Mouse (Mus musculus): ENCODE data around the gene 6430548M08Rik. TPM values are rescaled to one million over a fixed set of nuclear protein-coding genes. Genes with fewer than 3 reads are reported as not detected.

The 6430548M08Rik gene
- total and polyA plus RNA-seq, 2 experiments from 2014 or later, result 33.9 to 66.1 TPM

GRCm38 (mm10) chr8:120135687-120136086 lies 21.7 kb downstream of the 6430548M08Rik start:
- Histone ChIP-seq H3K27ac (no peak overlapping the region), H3K4me3 (ENCODE audit: low read length) (no peak overlapping the region), H3K4me2 (ENCODE audit: low read depth, low read length) (no peak overlapping the region), H3K4me1 (ENCODE audit: insufficient read depth, low read length) (0 out of 2 replicates have a peak, but pooled peaks cover 9% of the 10 kb centered on the region), H3K9me3 (ENCODE audit: low read length) (no peaks in the 10 kb centered on the region), H3K27me3 (ENCODE audit: insufficient read depth, low read length) (no peaks in the 10 kb centered on the region), H3K36me3 (ENCODE audit: insufficient read depth, low read length) (no peaks in the 10 kb centered on the region), H3K9ac (replicated peaks; ENCODE audit: low read length) (no peak overlapping the region)
- no peak for TF ChIP-seq CTCF (IDR thresholded peaks at IDR 0.05; ENCODE audit: low read depth)
- DNase-seq (ENCODE audit: low spot score) (no peak), ATAC-seq (0 out of 2 replicates have a peak, but pooled peaks have one; percentile 10)
- 91% methylated on average over 7 of the region's 7 CpGs for WGBS

DNA sequence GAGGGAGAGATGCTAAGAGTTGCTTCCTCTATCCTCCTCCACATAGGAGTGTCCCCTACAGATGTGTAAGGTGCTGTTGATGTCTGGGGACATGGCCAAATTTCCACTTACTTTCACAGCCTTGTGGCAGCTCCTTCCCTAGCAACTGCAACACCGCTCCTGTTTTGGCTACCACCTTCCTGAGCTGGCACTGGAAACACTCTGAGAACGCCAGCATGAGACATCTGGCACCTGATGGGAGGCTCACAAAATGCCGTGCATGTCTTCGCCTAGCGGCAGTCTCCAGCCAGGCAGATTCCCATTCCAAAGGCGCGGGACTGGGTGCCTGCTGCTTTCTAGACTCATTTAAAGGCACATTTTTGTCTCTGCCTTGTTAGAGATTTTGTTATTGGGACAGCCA lies 22.7 kb downstream of the 6430548M08Rik start:
- DNase-seq (ENCODE audit: low spot score) (peak; percentile 57), ATAC-seq (no peak)
- no peak overlapping the region for H3K9ac ChIP-seq (replicated peaks; ENCODE audit: low read length)
- H3K36me3 ChIP-seq (ENCODE audit: insufficient read depth, low read length), result no peaks in the 10 kb centered on the region
- H3K4me2 ChIP-seq (ENCODE audit: low read depth, low read length), result no peak overlapping the region
- WGBS, result 33% methylated on average over 7 of the region's 7 CpGs
- TF ChIP-seq CTCF (IDR thresholded peaks at IDR 0.05; ENCODE audit: low read depth), result peak; percentile 41
- H3K4me3 ChIP-seq (ENCODE audit: low read length), result no peak overlapping the region
- H3K27me3 ChIP-seq (ENCODE audit: insufficient read depth, low read length), result no peaks in the 10 kb centered on the region
- no peak overlapping the region for H3K27ac ChIP-seq
- peaks cover 9% of the 10 kb centered on the region; the same call in 1 of the 2 replicates for H3K4me1 ChIP-seq (ENCODE audit: insufficient read depth, low read length)
- H3K9me3 ChIP-seq (ENCODE audit: low read length), result no peaks in the 10 kb centered on the region

- TF ChIP-seq CTCF (IDR thresholded peaks at IDR 0.05; ENCODE audit: low read depth), result no peak
- WGBS, result 94% methylated on average over 2 of the region's 2 CpGs
Observed at GRCm38 (mm10) chr8:120138958-120139357, 25.0 kb downstream of the 6430548M08Rik start.

DNA sequence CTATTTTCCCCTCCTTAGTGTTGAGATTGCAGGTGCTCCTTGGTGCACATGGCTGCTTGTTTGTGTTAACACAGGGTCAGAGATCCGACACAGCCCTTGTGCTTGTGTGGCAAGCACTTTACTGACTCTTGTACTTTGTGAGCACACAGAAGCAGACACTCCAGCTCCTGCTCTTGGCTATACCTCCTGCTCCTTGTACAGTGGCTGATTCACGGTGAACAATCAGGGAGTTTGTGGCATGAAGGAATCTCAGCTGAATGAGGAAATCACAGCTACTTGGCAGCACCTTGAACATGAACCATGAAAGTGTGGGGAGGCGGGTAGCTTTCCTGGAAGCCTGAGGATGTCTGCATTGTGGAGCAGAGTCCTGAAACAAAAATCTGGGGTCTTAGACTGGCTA lies 26.8 kb downstream of the 6430548M08Rik start:
- peak overlapping the region; percentile 20; the same call in 1 of the 2 replicates for H3K27ac ChIP-seq

More at GRCm38 (mm10) chr8:120138958-120139357, 25.0 kb downstream of the 6430548M08Rik start:
- H3K27me3 ChIP-seq (ENCODE audit: insufficient read depth, low read length), result no peaks in the 10 kb centered on the region
- no peak overlapping the region for H3K4me2 ChIP-seq (ENCODE audit: low read depth, low read length)
- H3K4me3 ChIP-seq (ENCODE audit: low read length), result no peak overlapping the region
- DNase-seq (ENCODE audit: low spot score), result no peak
- no peak overlapping the region for H3K27ac ChIP-seq
- no peak for ATAC-seq
- no peak overlapping the region for H3K9ac ChIP-seq (replicated peaks; ENCODE audit: low read length)
- no peaks in the 10 kb centered on the region for H3K9me3 ChIP-seq (ENCODE audit: low read length)
- H3K36me3 ChIP-seq (ENCODE audit: insufficient read depth, low read length), result no peaks in the 10 kb centered on the region
- H3K4me1 ChIP-seq (ENCODE audit: insufficient read depth, low read length), result peaks cover 15% of the 10 kb centered on the region

DNA sequence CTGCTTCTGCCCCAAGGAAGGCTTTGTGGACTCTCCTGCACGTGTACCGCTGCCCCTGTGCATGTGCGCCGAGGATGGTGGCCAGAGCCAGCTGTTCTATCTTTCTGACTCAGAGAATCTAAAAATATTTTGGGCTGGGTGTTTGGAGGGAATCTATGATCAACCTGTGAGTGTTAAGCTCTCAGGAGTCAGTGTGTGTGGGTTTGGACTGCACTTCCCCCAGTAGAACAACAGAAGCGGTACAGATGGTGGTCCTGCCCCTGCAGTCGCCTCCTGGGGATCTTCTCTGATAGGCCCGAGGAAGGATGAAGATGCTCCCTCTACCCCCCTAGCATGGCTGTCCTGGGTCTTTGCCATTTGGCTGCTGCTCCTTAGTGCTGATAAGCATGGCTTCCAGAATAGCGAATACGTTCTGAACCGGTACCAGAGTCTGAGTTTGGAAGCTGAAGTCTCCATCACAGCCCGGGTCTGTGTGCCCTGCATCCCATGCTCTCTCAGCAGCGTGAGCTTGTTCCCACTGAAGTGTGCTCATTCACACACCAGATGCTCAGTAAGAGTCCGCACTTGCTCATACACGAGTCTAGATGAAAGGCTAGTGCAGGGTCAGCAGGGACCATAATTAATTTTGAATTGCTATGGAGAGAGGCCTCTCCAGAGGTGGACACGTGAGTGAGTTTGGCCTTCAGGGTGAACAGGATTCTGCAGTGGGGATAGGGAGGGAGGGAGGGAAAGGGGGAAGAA lies 30.1 kb downstream of the 6430548M08Rik start:
- Histone ChIP-seq H3K27me3 (ENCODE audit: insufficient read depth, low read length) (no peaks in the 10 kb centered on the region), H3K9me3 (ENCODE audit: low read length) (no peaks in the 10 kb centered on the region), H3K4me3 (ENCODE audit: low read length) (no peak overlapping the region), H3K27ac (peak overlapping the region; percentile 75), H3K4me1 (ENCODE audit: insufficient read depth, low read length) (peaks cover 18% of the 10 kb centered on the region), H3K36me3 (ENCODE audit: insufficient read depth, low read length) (no peaks in the 10 kb centered on the region), H3K4me2 (ENCODE audit: low read depth, low read length) (no peak overlapping the region), H3K9ac (replicated peaks; ENCODE audit: low read length) (no peak overlapping the region; the same call in 1 of the 2 replicates)
- TF ChIP-seq CTCF (IDR thresholded peaks at IDR 0.05; ENCODE audit: low read depth), result no peak
- WGBS, result 39% methylated on average over 15 of the region's 15 CpGs
- DNase-seq (ENCODE audit: low spot score) (peak; percentile 48), ATAC-seq (peak; percentile 58)

More for the DNA sequence above, 26.8 kb downstream of the 6430548M08Rik start:
- no peak overlapping the region for H3K9ac ChIP-seq (replicated peaks; ENCODE audit: low read length)
- ATAC-seq (no peak), DNase-seq (ENCODE audit: low spot score) (no peak)
- TF ChIP-seq CTCF (IDR thresholded peaks at IDR 0.05; ENCODE audit: low read depth), result no peak
- H3K9me3 ChIP-seq (ENCODE audit: low read length), result no peaks in the 10 kb centered on the region
- H3K4me3 ChIP-seq (ENCODE audit: low read length), result no peak overlapping the region
- H3K27me3 ChIP-seq (ENCODE audit: insufficient read depth, low read length), result no peaks in the 10 kb centered on the region
- WGBS, result 62% methylated on average over 3 of the region's 3 CpGs
- H3K4me2 ChIP-seq (ENCODE audit: low read depth, low read length), result no peak overlapping the region
- peaks cover 26% of the 10 kb centered on the region for H3K4me1 ChIP-seq (ENCODE audit: insufficient read depth, low read length)
- H3K36me3 ChIP-seq (ENCODE audit: insufficient read depth, low read length), result no peaks in the 10 kb centered on the region

GRCm38 (mm10) chr8:120144652-120145301 lies 30.8 kb downstream of the 6430548M08Rik start:
- H3K9ac ChIP-seq (replicated peaks; ENCODE audit: low read length), result no peak overlapping the region

More at GRCm38 (mm10) chr8:120144652-120145301, 30.8 kb downstream of the 6430548M08Rik start:
- Histone ChIP-seq H3K36me3 (ENCODE audit: insufficient read depth, low read length) (no peaks in the 10 kb centered on the region), H3K9me3 (ENCODE audit: low read length) (no peaks in the 10 kb centered on the region), H3K4me1 (ENCODE audit: insufficient read depth, low read length) (peaks cover 18% of the 10 kb centered on the region), H3K4me2 (ENCODE audit: low read depth, low read length) (0 out of 2 replicates have a peak overlapping the region, but pooled peaks have one; percentile 23), H3K27ac (peak overlapping the region; percentile 75), H3K4me3 (ENCODE audit: low read length) (no peak overlapping the region), H3K27me3 (ENCODE audit: insufficient read depth, low read length) (no peaks in the 10 kb centered on the region)
- WGBS, result 43% methylated on average over 12 of the region's 12 CpGs
- no peak for TF ChIP-seq CTCF (IDR thresholded peaks at IDR 0.05; ENCODE audit: low read depth)
- DNase-seq (ENCODE audit: low spot score) (peak; percentile 48), ATAC-seq (peak; percentile 38)

All from hindbrain, postnatal 0 days (tissue).